14 mouse cellular contexts compared by ENCODE assay signal in the genomic region with DNA sequence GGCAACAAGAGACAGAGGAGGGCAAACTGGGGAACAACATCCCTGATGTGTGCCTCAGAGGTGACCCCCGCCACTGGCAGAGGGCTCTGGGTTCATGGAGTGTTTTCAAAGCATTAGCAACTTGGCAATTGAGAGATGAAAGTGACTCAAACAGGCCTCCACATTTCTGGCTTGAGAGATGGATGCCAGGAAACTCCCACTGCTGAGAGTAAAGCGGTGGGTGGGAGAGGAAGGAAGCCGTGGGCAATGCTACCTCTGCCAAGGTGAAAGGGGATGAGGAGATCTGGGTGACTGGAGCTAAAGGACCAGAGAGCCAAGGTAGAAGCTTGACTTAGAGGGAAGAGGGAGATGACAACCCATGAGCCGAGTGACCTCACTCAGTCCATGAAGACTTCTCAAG.
"Had no signal": no experiment of that assay in that cellular context is flagged by ENCODE, and none has a peak within 500 bp of the region (broad histone marks: within the 10 kb centered on the region; RNA-seq: fewer than 3 reads in every experiment).

No protein-coding gene starts in this region.

- ATAC-seq: midbrain, embryonic 13.5 days; midbrain, embryonic 16.5 days had no signal

- DNase-seq: kidney, adult 11 months; kidney, adult 8-10 months; kidney, postnatal 10 days; kidney, postnatal 36 days; layer of hippocampus, postnatal 36 days; liver, embryonic 13.5 days; lung, adult 2 months; lung, postnatal 14 days; lung, postnatal 4 days; retina, postnatal 1 day; thymus, adult 18-20 months; thymus, postnatal 4 days had no signal
